Mouse (Mus musculus) midbrain, embryonic 11.5 days (tissue): ENCODE measurements around the gene Gsdme. TPM values are rescaled to one million over a fixed set of nuclear protein-coding genes. Genes with fewer than 3 reads are reported as not detected.

ENCODE experiments used
- ATAC-seq: fragments of 200-750 bp; cut with Nextera tagmentation; 2 replicates; pipeline ENCODE4 v1.8.0; 2017; ENCODE audit warnings: moderate TSS enrichment, moderate library complexity; ENCODE audit not compliant: low FRiP score
- DNase-seq: peaks from one replicate; pipeline ENCODE4 v3.0.0; 2015; ENCODE audit warnings: low spot score; ENCODE audit errors: missing footprints
- H3K27ac ChIP-seq: fragments of 300-500 bp; sonication (generic); 2 replicates; pipeline ENCODE4 v1.5.1; 2014; ENCODE audit warnings: low read depth, low read length
- H3K27me3 ChIP-seq: fragments of 300-500 bp; sonication (generic); 2 replicates; pipeline ENCODE4 v1.6.1; 2014; ENCODE audit warnings: mild to moderate bottlenecking, low read length, moderate library complexity, mixed read lengths; ENCODE audit not compliant: control insufficient read depth, insufficient read depth
- H3K36me3 ChIP-seq: fragments of 300-500 bp; sonication (generic); 2 replicates; pipeline ENCODE4 v1.6.1; 2014; ENCODE audit warnings: mild to moderate bottlenecking, low read length, moderate library complexity, mixed read lengths; ENCODE audit not compliant: control insufficient read depth, insufficient read depth
- H3K4me1 ChIP-seq: fragments of 300-500 bp; sonication (generic); 2 replicates; pipeline ENCODE4 v1.6.1; 2014; ENCODE audit warnings: low read length; ENCODE audit not compliant: control insufficient read depth, insufficient read depth
- H3K4me2 ChIP-seq: fragments of 300-500 bp; sonication (generic); 2 replicates; pipeline ENCODE4 v1.6.1; 2014; ENCODE audit warnings: mild to moderate bottlenecking, moderate library complexity
- H3K4me3 ChIP-seq: fragments of 300-500 bp; sonication (generic); 2 replicates; pipeline ENCODE4 v1.5.1; 2014; ENCODE audit warnings: low read depth, low read length
- H3K9ac ChIP-seq: fragments of 300-500 bp; sonication (generic); 2 replicates; pipeline ENCODE4 v1.6.1; 2014; ENCODE audit warnings: low read length
- H3K9me3 ChIP-seq: fragments of 300-500 bp; sonication (generic); 2 replicates; pipeline ENCODE4 v1.6.1; 2016; ENCODE audit warnings: low read length; ENCODE audit not compliant: control insufficient read depth
- WGBS: fragments of 180-500 bp; shearing (Covaris S2); extraction: QIAGEN DNeasy Blood & Tissue Kit; methylation state at CpG from one replicate; pipeline ENCODE4 v1.1.7; 2014; 5-methylcytosine and 5-hydroxymethylcytosine counted together
- polyA plus RNA-seq: library from polyadenylated mRNA; unstranded; fragments of >200 nt; fragmentation: Nextera tagmentation; extraction: Ambion mirVana; gene quantifications from 2 replicates; pipeline ENCODE4 v1.2.1, GENCODE M21; 2014

The Gsdme gene
- polyA plus RNA-seq, 1 experiment from 2014 or later: 52.9 TPM

- H3K4me2 ChIP-seq: no peak overlapping the region
- no peaks in the 10 kb centered on the region for H3K27me3 ChIP-seq
- H3K4me1 ChIP-seq: no peaks in the 10 kb centered on the region
- DNase-seq (no peak), ATAC-seq (no peak)
- no peaks in the 10 kb centered on the region for H3K9me3 ChIP-seq
- H3K9ac ChIP-seq: no peak overlapping the region
- no peak overlapping the region for H3K4me3 ChIP-seq
- H3K36me3 ChIP-seq: no peaks in the 10 kb centered on the region
- H3K27ac ChIP-seq: no peak overlapping the region
Measured at GRCm38 (mm10) chr6:50189376-50189775, 74.3 kb downstream of the Gsdme start.

GRCm38 (mm10) chr6:50187955-50188354 lies 75.7 kb downstream of the Gsdme start:
- ATAC-seq (no peak), DNase-seq (no peak)
- Histone ChIP-seq H3K9me3 (no peaks in the 10 kb centered on the region), H3K4me3 (no peak overlapping the region), H3K9ac (no peak overlapping the region), H3K27ac (no peak overlapping the region), H3K36me3 (no peaks in the 10 kb centered on the region), H3K27me3 (no peaks in the 10 kb centered on the region), H3K4me1 (no peaks in the 10 kb centered on the region), H3K4me2 (no peak overlapping the region)
- WGBS: 91% methylated on average over 4 of the region's 4 CpGs

GRCm38 (mm10) chr6:50180189-50180588 lies 83.5 kb downstream of the Gsdme start:
- DNase-seq: no peak
- no peaks in the 10 kb centered on the region for H3K4me1 ChIP-seq
- no peaks in the 10 kb centered on the region for H3K9me3 ChIP-seq
- no peaks in the 10 kb centered on the region for H3K27me3 ChIP-seq
- H3K36me3 ChIP-seq: no peaks in the 10 kb centered on the region
- no peak for ATAC-seq
- no peak overlapping the region for H3K27ac ChIP-seq
- no peak overlapping the region for H3K4me3 ChIP-seq
- 92% methylated on average over 4 of the region's 4 CpGs for WGBS
- H3K4me2 ChIP-seq: no peak overlapping the region
- H3K9ac ChIP-seq: no peak overlapping the region

GRCm38 (mm10) chr6:50175736-50176135 lies 87.9 kb downstream of the Gsdme start:
- no peaks in the 10 kb centered on the region for H3K9me3 ChIP-seq
- no peak for ATAC-seq

GRCm38 (mm10) chr6:50169771-50170170 lies 93.9 kb downstream of the Gsdme start:
- H3K9me3 ChIP-seq: no peaks in the 10 kb centered on the region
- no peak for ATAC-seq
- DNase-seq: no peak
- H3K4me3 ChIP-seq: no peak overlapping the region
- no peaks in the 10 kb centered on the region for H3K27me3 ChIP-seq
- no peaks in the 10 kb centered on the region for H3K4me1 ChIP-seq
- no peaks in the 10 kb centered on the region for H3K36me3 ChIP-seq
- no peak overlapping the region for H3K4me2 ChIP-seq
- no peak overlapping the region for H3K9ac ChIP-seq
- no peak overlapping the region for H3K27ac ChIP-seq

More at GRCm38 (mm10) chr6:50175736-50176135, 87.9 kb downstream of the Gsdme start:
- no peaks in the 10 kb centered on the region for H3K4me1 ChIP-seq
- no peaks in the 10 kb centered on the region for H3K36me3 ChIP-seq
- no peak for DNase-seq
- no peak overlapping the region for H3K27ac ChIP-seq
- H3K4me3 ChIP-seq: no peak overlapping the region
- no peak overlapping the region for H3K9ac ChIP-seq
- H3K4me2 ChIP-seq: no peak overlapping the region
- WGBS: 88% methylated on average over 1 of the region's 1 CpGs
- H3K27me3 ChIP-seq: no peaks in the 10 kb centered on the region

- ATAC-seq (no peak), DNase-seq (no peak)
- no peaks in the 10 kb centered on the region for H3K9me3 ChIP-seq
- no peak overlapping the region for H3K4me2 ChIP-seq
- no peaks in the 10 kb centered on the region for H3K36me3 ChIP-seq
- H3K4me1 ChIP-seq: no peaks in the 10 kb centered on the region
- no peak overlapping the region for H3K4me3 ChIP-seq
- H3K9ac ChIP-seq: no peak overlapping the region
- H3K27ac ChIP-seq: no peak overlapping the region
- WGBS: 93% methylated on average over 4 of the region's 4 CpGs
- H3K27me3 ChIP-seq: no peaks in the 10 kb centered on the region
Measured at GRCm38 (mm10) chr6:50168821-50169220, 94.8 kb downstream of the Gsdme start.

- Histone ChIP-seq H3K4me2 (no peak overlapping the region), H3K9me3 (no peaks in the 10 kb centered on the region), H3K4me3 (no peak overlapping the region), H3K4me1 (no peaks in the 10 kb centered on the region), H3K27ac (no peak overlapping the region), H3K9ac (no peak overlapping the region), H3K27me3 (no peaks in the 10 kb centered on the region), H3K36me3 (no peaks in the 10 kb centered on the region)
- WGBS: 92% methylated on average over 3 of the region's 3 CpGs
- DNase-seq (no peak), ATAC-seq (no peak)
Measured at GRCm38 (mm10) chr6:50163013-50163412, 100.6 kb downstream of the Gsdme start.

- Histone ChIP-seq H3K4me2 (no peak overlapping the region), H3K9ac (no peak overlapping the region), H3K4me3 (no peak overlapping the region), H3K9me3 (no peaks in the 10 kb centered on the region), H3K36me3 (no peaks in the 10 kb centered on the region), H3K27ac (no peak overlapping the region), H3K4me1 (no peaks in the 10 kb centered on the region), H3K27me3 (no peaks in the 10 kb centered on the region)
- ATAC-seq (no peak), DNase-seq (no peak)
- WGBS: 90% methylated on average over 6 of the region's 6 CpGs
Measured at GRCm38 (mm10) chr6:50159842-50160241, 103.8 kb downstream of the Gsdme start.

- no peaks in the 10 kb centered on the region for H3K36me3 ChIP-seq
- H3K4me1 ChIP-seq: no peaks in the 10 kb centered on the region
- DNase-seq (no peak), ATAC-seq (no peak)
- no peaks in the 10 kb centered on the region for H3K27me3 ChIP-seq
- WGBS: 90% methylated on average over 4 of the region's 4 CpGs
- no peak overlapping the region for H3K4me2 ChIP-seq
- no peaks in the 10 kb centered on the region for H3K9me3 ChIP-seq
- no peak overlapping the region for H3K9ac ChIP-seq
- H3K4me3 ChIP-seq: no peak overlapping the region
- H3K27ac ChIP-seq: no peak overlapping the region
Measured at GRCm38 (mm10) chr6:50149378-50149777, 114.3 kb downstream of the Gsdme start.

- no peak for DNase-seq
- Histone ChIP-seq H3K9ac (no peak overlapping the region), H3K4me3 (no peak overlapping the region), H3K4me1 (no peaks in the 10 kb centered on the region), H3K27ac (no peak overlapping the region), H3K9me3 (no peaks in the 10 kb centered on the region), H3K36me3 (no peaks in the 10 kb centered on the region), H3K4me2 (no peak overlapping the region), H3K27me3 (no peaks in the 10 kb centered on the region)
- ATAC-seq: no peak
Measured at GRCm38 (mm10) chr6:50146158-50146557, 117.5 kb downstream of the Gsdme start.
